Mouse (Mus musculus) midbrain, embryonic 12.5 days (tissue): ENCODE measurements around the gene Srl. TPM values are rescaled to one million over a fixed set of nuclear protein-coding genes. Genes with fewer than 3 reads are reported as not detected.

Experiments
- ATAC-seq: fragments of 200-750 bp; cut with Nextera tagmentation; 2 replicates; pipeline ENCODE4 v1.8.0; 2017; ENCODE audit warnings: low read depth, moderate TSS enrichment, moderate library complexity; ENCODE audit not compliant: low FRiP score
- H3K27ac ChIP-seq: fragments of 300-500 bp; sonication (generic); replicated peaks from 2 replicates; pipeline ENCODE4 v1.5.1; 2016; ENCODE audit warnings: mild to moderate bottlenecking
- H3K27me3 ChIP-seq: fragments of 300-500 bp; sonication (generic); 2 replicates; pipeline ENCODE4 v1.6.1; 2016; ENCODE audit warnings: mild to moderate bottlenecking
- H3K36me3 ChIP-seq: fragments of 300-500 bp; sonication (generic); 2 replicates; pipeline ENCODE4 v1.6.1; 2016
- H3K4me1 ChIP-seq: fragments of 300-500 bp; sonication (generic); 2 replicates; pipeline ENCODE4 v1.6.1; 2016
- H3K4me2 ChIP-seq: fragments of 300-500 bp; sonication (generic); replicated peaks from 2 replicates; pipeline ENCODE4 v1.6.1; 2016; ENCODE audit warnings: mild to moderate bottlenecking, moderate library complexity
- H3K4me3 ChIP-seq: fragments of 300-500 bp; sonication (generic); 2 replicates; pipeline ENCODE4 v1.5.1; 2016; ENCODE audit warnings: mild to moderate bottlenecking
- H3K9ac ChIP-seq: fragments of 300-500 bp; sonication (generic); replicated peaks from 2 replicates; pipeline ENCODE4 v1.6.1; 2016; ENCODE audit warnings: mild to moderate bottlenecking, moderate library complexity
- H3K9me3 ChIP-seq: fragments of 300-500 bp; sonication (generic); 2 replicates; pipeline ENCODE4 v1.6.1; 2016; ENCODE audit warnings: mild to moderate bottlenecking
- whole genome bisulfite sequencing: fragments of 180-500 bp; shearing (Covaris S2); methylation state at CpG from one replicate; pipeline ENCODE4 v1.1.7; 2016; 5-methylcytosine and 5-hydroxymethylcytosine counted together
- polyA plus RNA-seq: library from polyadenylated mRNA; unstranded; fragments of >200 nt; fragmentation: Nextera tagmentation; extraction: Ambion mirVana; gene quantifications from 2 replicates; pipeline ENCODE4 v1.2.1, GENCODE M21; 2016

Gene Srl
- polyA plus RNA-seq, 1 experiment from 2014 or later, result 22.1 TPM

GRCm38 (mm10) chr16:4570737-4571136 lies 29.1 kb upstream of the Srl start:
- no peak overlapping the region for H3K9ac ChIP-seq
- no peak overlapping the region for H3K27ac ChIP-seq
- ATAC-seq, result no peak
- no peaks in the 10 kb centered on the region for H3K27me3 ChIP-seq
- no peak overlapping the region for H3K4me3 ChIP-seq
- no peaks in the 10 kb centered on the region for H3K9me3 ChIP-seq
- WGBS, result 58% methylated on average over 4 of the region's 4 CpGs
- no peak overlapping the region for H3K4me2 ChIP-seq
- H3K4me1 ChIP-seq, result peaks cover 7% of the 10 kb centered on the region; the same call in 1 of the 2 replicates
- no peaks in the 10 kb centered on the region for H3K36me3 ChIP-seq

- ATAC-seq, result peak; percentile 56
- H3K9ac ChIP-seq, result no peak overlapping the region
- 17% methylated on average over 4 of the region's 4 CpGs for WGBS
Measured at GRCm38 (mm10) chr16:4567912-4568311, 26.3 kb upstream of the Srl start.

GRCm38 (mm10) chr16:4560145-4560952 lies 18.7 kb upstream of the Srl start:
- H3K9ac ChIP-seq, result peak overlapping the region; percentile 67
- H3K9me3 ChIP-seq, result no peaks in the 10 kb centered on the region
- H3K36me3 ChIP-seq, result no peaks in the 10 kb centered on the region
- peak overlapping the region; percentile 71 for H3K4me2 ChIP-seq
- peak overlapping the region; percentile 92 for H3K27ac ChIP-seq
- 3% methylated on average over 43 of the region's 43 CpGs for WGBS
- ATAC-seq, result peak; percentile 45
- peaks cover 3% of the 10 kb centered on the region; the same call in 1 of the 2 replicates for H3K27me3 ChIP-seq
- H3K4me3 ChIP-seq, result peak overlapping the region; percentile 60
- H3K4me1 ChIP-seq, result peaks cover 11% of the 10 kb centered on the region

More at GRCm38 (mm10) chr16:4567912-4568311, 26.3 kb upstream of the Srl start:
- Histone ChIP-seq H3K27me3 (no peaks in the 10 kb centered on the region; the same call in 1 of the 2 replicates), H3K9me3 (no peaks in the 10 kb centered on the region), H3K36me3 (no peaks in the 10 kb centered on the region), H3K4me3 (no peak overlapping the region), H3K27ac (no peak overlapping the region), H3K4me1 (peaks cover 7% of the 10 kb centered on the region; the same call in 1 of the 2 replicates), H3K4me2 (no peak overlapping the region)

GRCm38 (mm10) chr16:4559715-4560144 lies 18.1 kb upstream of the Srl start, which contains the start of gene Tfap4:
TSS of gene Tfap4 (minus strand) at chr16:4559854.
- peaks cover 11% of the 10 kb centered on the region for H3K4me1 ChIP-seq
- H3K27me3 ChIP-seq, result peaks cover 3% of the 10 kb centered on the region; the same call in 1 of the 2 replicates
- H3K4me3 ChIP-seq, result peak within 1 kb of the TSS; percentile 60
- peak; percentile 13 for ATAC-seq
- H3K9ac ChIP-seq, result peak within 1 kb of the TSS; percentile 67
- no peaks in the 10 kb centered on the region for H3K9me3 ChIP-seq
- peak within 1 kb of the TSS; percentile 92 for H3K27ac ChIP-seq
- H3K36me3 ChIP-seq, result no peaks in the 10 kb centered on the region
- WGBS, result 1% methylated on average over 16 of the region's 17 CpGs
- peak within 1 kb of the TSS; percentile 71 for H3K4me2 ChIP-seq

- peak overlapping the region; percentile 60 for H3K4me3 ChIP-seq
- H3K9ac ChIP-seq, result peak overlapping the region; percentile 67
- peaks cover 3% of the 10 kb centered on the region; the same call in 1 of the 2 replicates for H3K27me3 ChIP-seq
- H3K27ac ChIP-seq, result peak overlapping the region; percentile 92
- peak; percentile 48 for ATAC-seq
- no peaks in the 10 kb centered on the region for H3K36me3 ChIP-seq
- no peaks in the 10 kb centered on the region for H3K9me3 ChIP-seq
- peaks cover 11% of the 10 kb centered on the region for H3K4me1 ChIP-seq
- under 1% methylated on average over 43 of the region's 43 CpGs for WGBS
- H3K4me2 ChIP-seq, result peak overlapping the region; percentile 71
Measured at GRCm38 (mm10) chr16:4558980-4559631, 17.5 kb upstream of the Srl start.

GRCm38 (mm10) chr16:4558384-4558979 lies 16.9 kb upstream of the Srl start:
- H3K4me3 ChIP-seq, result peak overlapping the region; percentile 60
- peak overlapping the region; percentile 71 for H3K4me2 ChIP-seq
- H3K27me3 ChIP-seq, result peaks cover 3% of the 10 kb centered on the region; the same call in 1 of the 2 replicates
- H3K9me3 ChIP-seq, result no peaks in the 10 kb centered on the region
- peak overlapping the region; percentile 67 for H3K9ac ChIP-seq
- peak; percentile 92 for ATAC-seq
- H3K27ac ChIP-seq, result peak overlapping the region; percentile 92
- peaks cover 11% of the 10 kb centered on the region for H3K4me1 ChIP-seq
- no peaks in the 10 kb centered on the region for H3K36me3 ChIP-seq
- 1% methylated on average over 33 of the region's 38 CpGs for WGBS

GRCm38 (mm10) chr16:4557949-4558348 lies 16.3 kb upstream of the Srl start:
- Histone ChIP-seq H3K9ac (peak overlapping the region; percentile 67), H3K4me2 (peak overlapping the region; percentile 71), H3K4me3 (peak overlapping the region; percentile 60), H3K4me1 (peaks cover 13% of the 10 kb centered on the region), H3K36me3 (no peaks in the 10 kb centered on the region), H3K9me3 (no peaks in the 10 kb centered on the region), H3K27ac (peak overlapping the region; percentile 92), H3K27me3 (peaks cover 3% of the 10 kb centered on the region; the same call in 1 of the 2 replicates)
- WGBS, result under 1% methylated on average over 19 of the region's 19 CpGs
- peak; percentile 31 for ATAC-seq

- peak overlapping the region; percentile 34; the same call in 1 of the 2 replicates for H3K9ac ChIP-seq
- peaks cover 3% of the 10 kb centered on the region; the same call in 1 of the 2 replicates for H3K27me3 ChIP-seq
- peaks cover 18% of the 10 kb centered on the region for H3K4me1 ChIP-seq
- H3K4me2 ChIP-seq, result peak overlapping the region; percentile 71
- no peaks in the 10 kb centered on the region for H3K36me3 ChIP-seq
- no peak for ATAC-seq
- H3K4me3 ChIP-seq, result peak overlapping the region; percentile 60
- WGBS, result 88% methylated on average over 1 of the region's 1 CpGs
- H3K9me3 ChIP-seq, result no peaks in the 10 kb centered on the region
- no peak overlapping the region for H3K27ac ChIP-seq
Measured at GRCm38 (mm10) chr16:4557085-4557484, 15.5 kb upstream of the Srl start.

- peaks cover 10% of the 10 kb centered on the region; the same call in 1 of the 2 replicates for H3K36me3 ChIP-seq
Measured at GRCm38 (mm10) chr16:4555555-4555954, 13.9 kb upstream of the Srl start.

GRCm38 (mm10) chr16:4552829-4553550 lies 11.4 kb upstream of the Srl start:
- peaks cover 18% of the 10 kb centered on the region for H3K4me1 ChIP-seq
- no peaks in the 10 kb centered on the region for H3K27me3 ChIP-seq
- H3K36me3 ChIP-seq, result peaks cover 28% of the 10 kb centered on the region
- no peak overlapping the region for H3K4me2 ChIP-seq
- H3K9me3 ChIP-seq, result no peaks in the 10 kb centered on the region
- H3K27ac ChIP-seq, result no peak overlapping the region
- H3K9ac ChIP-seq, result peak overlapping the region; percentile 37; the same call in 1 of the 2 replicates
- WGBS, result 63% methylated on average over 6 of the region's 6 CpGs
- no peak overlapping the region for H3K4me3 ChIP-seq
- no peak for ATAC-seq

More at GRCm38 (mm10) chr16:4555555-4555954, 13.9 kb upstream of the Srl start:
- 100% methylated on average over 1 of the region's 1 CpGs for WGBS
- Histone ChIP-seq H3K27ac (no peak overlapping the region), H3K9me3 (no peaks in the 10 kb centered on the region), H3K4me2 (no peak overlapping the region), H3K27me3 (no peaks in the 10 kb centered on the region), H3K9ac (no peak overlapping the region), H3K4me3 (no peak overlapping the region), H3K4me1 (peaks cover 18% of the 10 kb centered on the region)
- no peak for ATAC-seq

GRCm38 (mm10) chr16:4551885-4552284 lies 10.3 kb upstream of the Srl start:
- Histone ChIP-seq H3K36me3 (peaks cover 35% of the 10 kb centered on the region), H3K27me3 (no peaks in the 10 kb centered on the region), H3K4me2 (no peak overlapping the region), H3K4me3 (no peak overlapping the region), H3K9ac (no peak overlapping the region), H3K9me3 (no peaks in the 10 kb centered on the region), H3K4me1 (peaks cover 8% of the 10 kb centered on the region; the same call in 1 of the 2 replicates), H3K27ac (no peak overlapping the region)
- no peak for ATAC-seq
- 94% methylated on average over 12 of the region's 12 CpGs for WGBS
